Mouse (Mus musculus): Measurements from ENCODE around the gene Armc3. TPM values are rescaled to one million over a fixed set of nuclear protein-coding genes. Genes with fewer than 3 reads are reported as not detected.

Armc3 gene
- total RNA-seq, 2 experiments from 2014 or later = not detected

DNA sequence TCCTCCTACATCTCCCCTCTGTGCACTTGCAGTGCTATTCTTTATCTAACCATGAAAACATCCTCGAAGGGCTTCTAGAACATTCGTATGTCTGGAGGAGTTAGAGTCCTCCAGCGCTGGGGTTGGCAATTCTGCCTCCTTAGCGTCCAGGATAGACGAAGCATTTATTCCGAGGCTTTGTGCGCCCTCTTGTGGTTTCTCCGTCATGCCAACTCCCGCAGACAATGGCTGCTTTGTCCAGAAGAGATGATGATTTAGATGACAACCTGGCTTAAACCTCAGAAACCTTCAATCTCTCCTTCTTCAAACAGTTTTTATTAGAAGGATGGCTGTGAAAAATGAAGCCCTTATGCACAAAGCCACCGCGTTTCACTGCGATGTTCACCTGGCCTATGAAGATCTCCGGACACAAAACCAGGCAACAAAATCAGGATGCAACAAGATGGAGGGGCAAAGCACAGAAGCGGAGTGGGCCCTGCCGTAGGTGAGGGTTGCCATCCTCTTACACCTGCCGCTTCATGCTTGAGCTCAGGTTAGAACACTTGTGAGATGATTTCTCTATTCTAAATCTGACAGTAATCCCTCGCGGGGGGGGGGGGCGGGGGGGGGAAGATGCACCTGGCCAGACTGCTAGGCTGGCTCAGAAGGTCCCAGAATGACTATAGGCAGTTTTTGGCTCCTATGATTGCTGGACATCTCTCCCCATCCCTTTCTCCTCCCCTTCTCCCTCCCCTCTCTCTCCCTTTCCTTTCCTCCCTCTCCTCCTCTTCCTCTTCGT, 145.7 kb downstream of the Armc3 start:
- intact Hi-C loops (cut with DNase I) = loop anchor here (2.0 to 10.0 kb wide), 6 partner anchors 472 to 1923 kb away; no protein-coding TSS in a partner anchor
- DNase-seq = peak; percentile 91 to 94

DNA sequence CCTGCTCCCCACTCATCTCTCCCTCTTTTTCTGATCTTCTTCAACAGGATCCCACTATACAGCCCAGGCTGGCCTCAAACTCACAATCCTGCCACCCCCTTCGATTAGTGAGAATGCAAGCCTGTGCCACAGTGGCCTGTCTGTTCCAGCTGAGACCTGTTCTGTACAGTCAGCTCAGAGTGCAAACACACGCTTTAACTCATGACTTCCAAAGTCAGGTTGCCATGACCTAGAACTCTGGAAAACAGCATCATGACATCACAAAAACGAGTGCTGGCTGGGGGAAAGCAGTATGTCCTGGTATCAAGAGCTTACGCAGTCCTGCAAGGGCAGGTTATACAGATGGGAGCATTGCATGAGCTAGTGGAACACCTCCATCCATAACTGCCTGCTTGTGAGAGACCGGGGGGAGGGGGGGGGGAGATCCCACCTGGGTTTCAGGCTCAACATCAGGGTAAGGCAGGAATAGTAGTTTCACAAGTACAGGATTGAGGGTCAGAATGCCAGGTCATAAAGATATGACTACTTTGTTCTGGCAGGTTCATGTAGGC, 146.4 kb downstream of the Armc3 start:
- intact Hi-C loops (cut with DNase I) = loop anchor here (2.0 to 10.0 kb wide), 6 partner anchors 473 to 1923 kb away; no protein-coding TSS in a partner anchor
- no peak for DNase-seq

DNA sequence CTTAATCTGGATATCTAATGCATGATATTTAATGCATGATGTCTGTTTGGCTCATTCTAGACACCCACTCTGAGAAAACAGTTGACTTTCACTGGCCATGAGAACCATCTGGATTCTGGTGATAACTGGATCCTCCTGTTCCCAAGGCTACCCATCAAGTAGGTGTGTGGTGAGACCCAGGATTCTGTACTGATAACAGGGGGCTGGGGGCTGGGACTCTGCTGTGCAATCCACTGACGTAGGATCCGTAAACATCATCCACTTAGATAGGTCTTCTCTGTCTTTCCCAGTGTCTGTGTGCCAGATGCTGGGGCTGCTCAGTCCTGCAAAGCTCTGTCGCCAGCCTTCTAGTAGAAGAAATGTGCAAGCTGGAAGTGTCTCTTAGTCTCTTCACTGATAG, 149.4 kb downstream of the Armc3 start:
- intact Hi-C loops (cut with DNase I) = loop anchor here (5.0 to 10.0 kb wide), 5 partner anchors 964 to 1926 kb away; no protein-coding TSS in a partner anchor
- DNase-seq = no peak

DNA sequence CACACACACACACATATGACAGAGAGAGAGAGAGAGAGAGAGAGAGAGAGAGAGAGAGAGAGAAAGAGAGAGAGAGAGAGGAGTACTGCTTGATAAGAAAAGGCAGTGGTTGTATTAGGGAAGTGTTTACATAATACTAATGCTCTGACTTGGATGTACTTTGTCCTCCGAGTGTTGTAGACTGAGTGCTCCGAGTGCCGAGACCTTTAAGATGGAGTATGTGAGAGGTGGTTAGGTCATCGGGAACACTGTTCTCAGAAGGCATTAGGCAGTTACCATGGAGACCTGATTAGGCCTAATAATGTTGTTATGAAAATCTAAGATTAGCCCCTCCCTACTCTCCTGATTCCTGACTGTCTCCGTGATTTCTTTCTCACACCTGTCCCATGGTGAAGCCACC, 151.1 kb downstream of the Armc3 start:
- DNase-seq = no peak
- intact Hi-C loops (cut with DNase I) = no loop called here

DNA sequence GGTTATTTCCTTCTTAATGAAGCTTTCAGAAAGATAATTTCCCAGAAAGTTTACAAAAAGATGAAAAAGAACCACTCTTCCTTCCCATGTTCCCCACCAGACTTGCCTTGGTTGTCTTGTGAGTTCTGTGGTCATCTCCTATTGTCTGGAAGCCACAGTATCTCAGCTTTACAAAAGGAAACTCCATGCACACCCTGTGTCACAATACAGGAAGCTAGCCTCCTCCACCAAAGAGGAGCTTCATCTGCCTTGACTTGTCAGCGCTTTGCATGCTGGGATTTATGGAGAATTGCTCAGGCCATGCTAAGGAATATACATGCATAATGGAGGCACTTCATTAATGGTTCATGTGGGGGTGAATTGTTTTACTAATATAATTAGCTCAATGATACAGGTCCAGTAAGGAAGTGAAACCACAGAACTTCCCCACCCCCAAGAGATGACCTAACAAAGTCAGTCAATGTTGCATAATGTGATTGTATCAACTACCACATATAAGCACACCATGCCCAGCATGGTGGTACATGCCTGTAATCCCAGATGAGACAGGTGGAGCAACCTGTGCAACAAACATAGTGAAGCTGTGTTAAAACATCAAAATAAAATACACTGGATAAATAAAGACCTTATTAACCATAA, 152.6 kb downstream of the Armc3 start:
- DNase-seq = no peak
- intact Hi-C loops (cut with DNase I) = no loop called here

DNA sequence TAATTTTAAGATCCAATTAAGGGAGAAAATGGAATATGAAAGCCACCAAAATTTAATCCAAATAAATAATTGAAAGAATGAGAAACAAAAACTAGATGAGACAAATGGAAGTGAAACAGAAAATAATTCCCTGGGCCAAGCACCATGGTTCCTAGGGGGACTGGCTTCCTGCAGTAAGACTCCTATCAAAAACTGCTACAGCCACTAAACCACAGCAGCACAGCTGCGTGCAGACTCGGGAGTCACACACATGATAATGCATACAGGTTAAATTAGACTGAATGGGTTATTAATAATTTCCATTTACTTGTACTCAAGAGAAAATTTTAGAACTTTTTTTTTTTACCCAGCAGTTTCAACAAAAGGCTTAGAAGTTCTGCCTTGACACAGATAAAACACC, 154.1 kb downstream of the Armc3 start:
- DNase-seq = no peak
- intact Hi-C loops (cut with DNase I) = no loop called here

Other genes with a start within 250 kb of the Armc3 start
- 10 to 100 TPM in 1 of 2 experiments, 1 to 10 TPM in 1; 8.7 to 10.9 TPM for gene Pip4k2a, start 201.2 kb upstream of the Armc3 start, total RNA-seq (2021)
- under 1 TPM; 0.22 to 0.53 TPM for gene 4930426L09Rik, start 201.0 kb upstream of the Armc3 start, total RNA-seq (2021)
- gene Msrb2, start 172.1 kb downstream of the Armc3 start, total RNA-seq (2021) = 10 to 100 TPM; 39.0 to 50.1 TPM
- not detected for gene Ptf1a, start 246.4 kb downstream of the Armc3 start, total RNA-seq (2021)